Mouse (Mus musculus) adrenal gland, postnatal 14 days (tissue): ENCODE results near the gene Clic1. TPM values are rescaled to one million over a fixed set of nuclear protein-coding genes. Genes with fewer than 3 reads are reported as not detected.
"Not testable (repeated sequence)": the region's sequence is repeated elsewhere in the genome, so short reads cannot be mapped to it uniquely, and the experiment has no call there.

Source experiments
- DNase-seq: peaks from one replicate; pipeline ENCODE4 v3.0.0; 2021; ENCODE audit warnings: mixed read lengths
- long read RNA-seq, 2 experiments: library from polyadenylated mRNA; stranded (forward); transcript quantifications; one replicate each; pipeline ENCODE4 v2.0.0; 2021
- total RNA-seq: library from RNA; stranded (reverse); gene quantifications from 2 replicates; pipeline ENCODE4 v1.2.3, GENCODE M21; 2021

Clic1 gene
- total RNA-seq: 83.0 and 109 TPM in 2 replicates
- long read RNA-seq, experiment 1, transcript Clic1-201 (6 exons, 1,466 nt): major isoform, 121 of 129 reads
- long read RNA-seq, experiment 1, partial matches to known transcripts: 5 of 129 reads
- long read RNA-seq, experiment 1, other reads (novel, unspliced or antisense): 3 of 129 reads
- long read RNA-seq, experiment 2, transcript Clic1-201 (6 exons, 1,466 nt): major isoform, 90 of 94 reads
- long read RNA-seq, experiment 2, partial matches to known transcripts: 4 of 94 reads
- long read RNA-seq, experiment 2, other reads (novel, unspliced or antisense): 0 of 94 reads

DNA sequence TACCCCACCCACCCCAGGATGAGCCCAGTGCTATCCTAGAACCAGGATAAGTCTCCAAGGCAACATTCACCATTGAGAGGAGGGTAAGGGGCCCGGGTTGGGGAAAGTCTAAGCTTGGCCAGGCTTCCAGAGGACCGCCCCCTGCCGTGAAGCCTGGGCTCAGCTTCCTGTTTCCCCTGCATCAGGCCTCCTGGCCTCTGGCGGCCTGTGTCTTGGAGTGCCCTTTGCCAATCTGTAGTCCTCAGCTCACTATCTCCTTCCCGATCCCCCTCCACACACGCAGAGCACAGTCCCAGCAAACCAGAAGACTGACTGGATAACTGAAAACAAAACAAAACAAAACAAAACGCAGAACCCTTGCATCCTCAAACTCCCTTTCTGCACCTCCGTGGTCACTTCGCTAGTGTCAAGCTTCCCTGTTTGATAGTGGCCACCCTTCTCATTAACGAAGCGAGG is at the start of gene Clic1:
Gene Clic1 (plus strand): TSS at position 406 of the 456 bp plus-strand sequence.
- peak; percentile 78 for DNase-seq

GRCm38 (mm10) chr17:35000717-35001451 is 48.9 kb upstream of the Clic1 start, which contains the start of gene Vars:
Vars (plus strand) TSS chr17:35000987.
- peak; percentile 93 for DNase-seq

DNA sequence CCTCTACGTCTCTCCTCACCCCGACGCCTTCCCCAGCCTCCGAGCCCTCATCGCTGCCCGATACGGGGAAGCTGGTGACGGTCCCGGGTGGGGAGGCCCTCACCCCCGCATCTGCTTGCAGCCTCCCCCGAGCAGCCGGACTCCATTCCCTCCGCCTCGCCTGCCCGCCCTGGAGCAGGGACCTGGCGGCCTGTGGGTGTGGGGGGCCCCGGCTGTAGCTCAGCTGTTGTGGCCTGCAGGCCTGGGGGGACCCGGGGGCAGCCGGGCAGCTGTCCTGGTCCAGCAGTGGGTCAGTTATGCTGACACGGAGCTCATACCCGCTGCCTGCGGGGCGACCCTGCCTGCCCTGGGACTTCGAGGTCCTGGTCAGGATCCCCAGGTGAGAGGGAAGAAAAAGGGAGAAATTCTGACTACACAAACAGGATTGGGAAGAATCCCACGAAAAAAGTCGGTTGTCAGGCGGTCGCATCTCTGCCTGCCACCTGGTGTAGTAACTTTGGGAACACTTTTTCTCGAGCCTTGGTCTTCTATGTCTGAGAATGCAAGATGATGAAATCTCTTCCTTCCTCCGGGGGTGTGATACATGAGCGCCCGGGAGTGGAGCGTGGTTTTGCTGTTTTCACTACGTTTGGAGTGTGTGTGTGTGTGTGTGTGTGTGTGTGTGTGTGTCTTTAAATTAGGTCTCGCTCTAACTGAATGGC is 48.2 kb upstream of the Clic1 start:
- DNase-seq: peak; percentile 48

- DNase-seq: no peak
Measured at GRCm38 (mm10) chr17:35002153-35002865, 47.5 kb upstream of the Clic1 start.

DNA sequence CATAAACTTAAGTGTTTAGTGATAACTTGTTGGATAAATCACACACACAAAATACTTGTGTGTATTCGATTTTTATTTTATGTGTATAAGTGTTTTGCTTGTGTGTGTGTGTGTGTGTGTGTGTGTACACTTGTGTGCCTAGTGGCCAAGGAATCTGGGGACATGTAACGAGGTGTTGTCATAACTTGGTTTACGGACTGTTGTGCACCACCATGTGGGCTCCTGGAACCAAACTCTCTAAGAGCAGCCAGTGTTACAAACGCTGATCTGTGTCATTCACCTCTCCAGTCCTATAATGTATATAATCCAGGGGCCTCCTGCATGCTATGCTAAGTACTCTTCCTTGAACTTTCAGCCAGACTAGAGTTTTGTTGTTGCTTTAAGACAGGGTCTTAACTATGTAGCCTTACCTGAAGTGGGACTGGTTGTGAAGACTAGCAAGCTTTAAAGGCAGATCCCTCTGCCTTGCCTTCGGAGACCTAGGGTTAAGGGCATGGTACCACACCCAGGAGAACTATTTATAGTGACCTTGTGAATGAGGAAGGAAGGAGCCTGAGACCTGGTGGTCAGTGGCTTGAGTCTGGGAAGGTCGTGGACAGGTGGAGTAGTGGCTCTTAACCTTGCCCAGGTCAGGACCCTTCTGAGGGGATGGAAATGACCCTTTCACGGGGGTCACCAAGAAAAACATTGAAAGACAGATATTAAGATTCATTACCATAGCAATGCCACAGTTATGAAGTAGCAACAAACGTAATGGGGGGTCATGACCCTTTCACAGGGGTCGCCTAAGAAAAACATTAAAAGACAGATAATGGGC is 46.5 kb upstream of the Clic1 start:
- no peak for DNase-seq

DNA sequence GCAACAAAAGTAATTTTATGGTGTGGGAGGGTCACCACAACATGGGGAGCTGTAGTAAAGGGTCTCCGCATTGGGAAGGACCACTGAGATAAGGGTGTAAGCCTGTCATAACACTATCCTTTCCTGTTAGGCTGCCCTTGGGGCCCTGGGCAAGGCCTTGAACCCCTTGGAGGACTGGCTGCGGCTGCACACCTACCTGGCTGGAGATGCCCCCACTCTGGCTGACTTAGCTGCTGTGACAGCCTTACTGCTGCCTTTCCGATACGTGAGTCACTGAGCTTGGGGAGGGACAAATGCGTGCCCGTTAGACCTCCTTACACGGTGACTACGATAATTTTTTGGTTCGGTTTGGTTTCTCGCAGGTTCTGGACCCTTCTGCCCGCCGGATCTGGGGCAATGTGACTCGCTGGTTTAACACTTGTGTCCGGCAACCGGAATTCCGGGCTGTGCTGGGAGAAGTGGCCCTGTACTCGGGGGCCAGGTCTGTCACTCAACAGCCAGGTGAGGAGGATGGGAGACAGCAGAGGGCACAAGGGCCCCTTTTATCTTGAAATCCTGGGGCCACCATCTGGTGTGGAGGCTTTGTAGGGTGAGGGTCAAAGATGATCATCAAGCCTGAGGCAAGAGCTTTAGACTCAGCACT is 45.6 kb upstream of the Clic1 start:
- DNase-seq: no peak

DNA sequence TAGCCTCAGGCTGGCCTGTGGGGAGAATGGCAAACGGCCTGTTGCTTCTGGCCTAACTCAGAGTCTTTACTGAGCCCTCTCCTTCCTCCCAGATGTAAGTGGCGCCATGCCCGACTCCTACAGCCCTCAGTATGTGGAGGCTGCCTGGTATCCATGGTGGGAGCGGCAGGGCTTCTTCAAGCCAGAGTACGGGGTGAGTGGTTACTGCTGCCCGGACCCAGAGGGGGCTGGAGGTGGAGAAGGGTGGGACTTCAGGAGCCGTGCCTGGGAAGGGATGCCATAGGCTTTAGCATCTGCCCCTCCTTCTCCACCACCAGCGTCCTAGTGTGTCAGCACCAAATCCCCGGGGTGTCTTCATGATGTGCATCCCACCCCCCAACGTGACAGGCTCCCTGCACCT is 44.6 kb upstream of the Clic1 start:
- DNase-seq: no peak

- DNase-seq: not testable (repeated sequence)
Measured at GRCm38 (mm10) chr17:35005902-35006301, 43.9 kb upstream of the Clic1 start.

- DNase-seq: no peak
Measured at GRCm38 (mm10) chr17:35007387-35007991, 42.3 kb upstream of the Clic1 start.

GRCm38 (mm10) chr17:35009586-35009985 is 40.2 kb upstream of the Clic1 start:
- no peak for DNase-seq

DNA sequence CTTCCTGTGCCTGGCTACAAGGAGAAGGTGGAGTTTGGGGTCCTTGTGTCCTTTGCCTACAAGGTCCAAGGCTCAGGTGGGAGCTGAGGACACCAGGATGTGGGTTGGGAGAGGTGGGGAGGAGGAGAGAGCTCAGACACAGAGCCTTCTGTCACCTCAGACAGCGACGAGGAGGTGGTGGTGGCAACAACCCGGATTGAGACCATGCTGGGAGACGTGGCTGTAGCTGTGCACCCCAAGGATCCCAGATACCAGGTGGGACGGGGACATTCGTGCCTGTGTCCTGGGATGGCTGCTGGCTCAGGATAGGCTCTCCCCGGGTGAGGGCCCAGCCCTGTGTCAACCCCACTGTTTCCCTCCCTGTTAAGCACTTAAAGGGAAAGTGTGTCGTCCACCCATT is 38.3 kb upstream of the Clic1 start:
- DNase-seq: no peak

DNA sequence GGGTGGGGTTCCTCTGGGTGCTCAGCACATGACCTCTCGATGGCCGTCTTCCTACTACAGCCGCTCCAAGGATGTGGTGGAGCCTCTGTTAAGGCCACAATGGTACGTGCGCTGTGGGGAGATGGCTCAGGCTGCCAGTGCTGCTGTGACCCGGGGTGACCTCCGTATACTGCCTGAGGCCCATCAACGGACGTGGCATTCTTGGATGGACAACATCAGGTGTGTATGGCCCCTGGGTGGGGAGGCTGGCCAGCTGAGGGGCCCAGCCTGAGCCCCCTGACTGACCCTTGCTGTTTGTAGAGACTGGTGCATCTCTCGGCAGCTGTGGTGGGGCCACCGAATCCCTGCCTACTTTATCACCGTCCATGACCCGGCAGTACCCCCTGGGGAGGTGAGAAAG is 37.3 kb upstream of the Clic1 start:
- DNase-seq: no peak

DNA sequence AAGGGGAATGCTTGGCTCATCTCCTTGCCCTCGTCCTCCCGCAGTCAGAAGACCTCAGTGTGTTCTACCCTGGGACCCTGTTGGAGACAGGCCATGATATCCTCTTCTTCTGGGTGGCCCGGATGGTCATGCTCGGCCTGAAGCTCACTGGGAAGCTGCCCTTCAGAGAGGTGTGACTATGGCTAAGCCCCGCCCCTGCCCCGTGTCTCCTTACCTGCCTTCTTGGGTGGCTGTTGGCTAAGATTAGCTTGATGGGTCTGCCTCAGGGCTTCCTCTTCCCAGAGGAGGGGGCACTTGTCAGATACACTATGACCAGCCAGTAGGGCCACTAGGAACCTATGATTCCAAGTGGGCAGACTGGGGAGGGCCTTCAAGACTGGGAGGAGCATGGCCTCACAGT is 36.5 kb upstream of the Clic1 start:
- DNase-seq: no peak

GRCm38 (mm10) chr17:35015296-35015695 is 34.5 kb upstream of the Clic1 start:
- no peak for DNase-seq

DNA sequence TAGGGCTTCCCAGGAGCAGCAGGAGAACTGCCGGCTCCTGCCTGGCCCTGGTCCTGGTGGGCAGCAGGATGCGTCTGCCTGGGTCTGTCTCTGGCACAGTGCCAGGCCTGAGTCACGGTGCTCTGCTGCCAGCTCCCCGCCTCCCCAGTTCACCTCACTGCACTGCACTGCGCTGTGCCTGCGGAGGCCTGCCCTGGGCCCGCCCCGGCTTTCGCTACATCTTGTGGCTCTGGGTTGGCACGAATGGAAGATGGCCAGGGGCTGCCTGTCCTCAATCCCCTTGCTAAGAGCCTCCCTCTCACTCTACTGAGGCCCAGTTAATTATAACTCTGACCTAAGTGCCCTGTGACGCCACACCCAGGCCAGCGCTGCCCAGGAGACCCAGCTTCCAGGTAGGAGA is 33.4 kb upstream of the Clic1 start, which contains the start of gene Vwa7:
Gene Vwa7 (plus strand): TSS at position 204 of the 400 bp plus-strand sequence.
- peak; percentile 80 for DNase-seq

DNA sequence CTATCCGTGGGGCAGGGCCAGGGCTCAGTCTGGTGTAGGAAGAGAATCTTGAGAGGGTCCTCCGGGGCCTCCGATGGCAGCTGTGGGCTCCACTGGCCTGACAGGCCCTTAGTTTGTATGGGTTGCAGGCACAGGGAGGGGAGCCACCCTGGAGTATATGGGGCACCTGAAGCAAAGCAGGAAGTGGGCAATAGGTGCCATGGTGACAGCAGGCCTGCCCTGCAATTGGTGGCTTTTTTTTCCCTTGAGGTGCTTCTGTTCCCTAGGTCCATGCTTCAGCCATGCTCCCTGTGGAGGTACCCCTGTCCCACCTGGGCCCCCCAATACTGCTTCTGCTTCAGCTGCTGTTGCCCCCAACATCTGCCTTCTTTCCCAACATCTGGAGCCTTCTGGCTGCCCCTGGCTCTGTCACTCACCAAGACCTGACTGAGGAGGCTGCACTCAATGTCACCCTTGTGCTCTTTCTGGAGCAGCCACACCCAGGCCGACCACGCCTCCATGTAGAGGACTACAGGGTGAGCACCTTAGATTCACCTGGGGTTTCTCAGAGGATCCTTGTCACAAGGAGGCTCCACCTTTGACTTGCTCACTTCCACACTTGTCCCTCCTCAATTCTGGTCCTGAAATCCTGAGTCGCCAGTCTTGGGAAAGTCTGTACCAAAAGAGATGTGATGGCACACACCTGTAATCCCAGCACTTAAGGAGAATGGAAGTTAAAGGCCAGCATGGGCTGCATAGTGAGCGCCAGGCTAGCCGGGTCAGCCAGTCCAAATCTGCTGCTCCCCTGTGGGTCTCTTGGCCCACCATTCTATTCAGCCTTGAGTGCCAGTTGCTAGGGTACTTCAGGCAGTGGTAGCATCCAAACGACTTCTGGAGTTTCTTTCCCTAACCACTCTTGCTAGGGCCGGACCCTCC is 32.7 kb upstream of the Clic1 start:
- no peak for DNase-seq

GRCm38 (mm10) chr17:35017706-35018030 is 32.1 kb upstream of the Clic1 start:
- DNase-seq: no peak

DNA sequence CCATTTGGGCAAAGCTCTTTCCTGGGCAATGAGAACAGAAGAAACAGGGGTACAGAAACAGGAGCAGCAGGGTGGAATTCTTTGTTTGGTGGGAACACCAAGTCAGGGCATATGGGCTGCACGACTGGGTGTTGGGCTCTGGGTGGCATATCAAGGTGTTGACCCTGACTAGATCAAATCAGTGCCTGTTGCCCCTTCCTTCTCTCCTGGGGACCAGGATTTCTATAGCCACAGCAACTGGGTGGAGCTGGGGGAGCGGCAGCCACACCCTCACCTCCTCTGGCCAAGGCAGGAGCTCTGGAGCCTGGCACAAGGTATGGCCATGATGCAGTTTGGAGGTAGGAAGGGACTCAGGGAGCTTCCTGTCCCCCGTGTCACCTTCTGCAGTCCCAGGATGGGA is 31.6 kb upstream of the Clic1 start:
- no peak for DNase-seq

GRCm38 (mm10) chr17:35019894-35020293 is 29.9 kb upstream of the Clic1 start:
- no peak for DNase-seq
